8 mouse cellular contexts compared by ENCODE assay signal in the genomic region with DNA sequence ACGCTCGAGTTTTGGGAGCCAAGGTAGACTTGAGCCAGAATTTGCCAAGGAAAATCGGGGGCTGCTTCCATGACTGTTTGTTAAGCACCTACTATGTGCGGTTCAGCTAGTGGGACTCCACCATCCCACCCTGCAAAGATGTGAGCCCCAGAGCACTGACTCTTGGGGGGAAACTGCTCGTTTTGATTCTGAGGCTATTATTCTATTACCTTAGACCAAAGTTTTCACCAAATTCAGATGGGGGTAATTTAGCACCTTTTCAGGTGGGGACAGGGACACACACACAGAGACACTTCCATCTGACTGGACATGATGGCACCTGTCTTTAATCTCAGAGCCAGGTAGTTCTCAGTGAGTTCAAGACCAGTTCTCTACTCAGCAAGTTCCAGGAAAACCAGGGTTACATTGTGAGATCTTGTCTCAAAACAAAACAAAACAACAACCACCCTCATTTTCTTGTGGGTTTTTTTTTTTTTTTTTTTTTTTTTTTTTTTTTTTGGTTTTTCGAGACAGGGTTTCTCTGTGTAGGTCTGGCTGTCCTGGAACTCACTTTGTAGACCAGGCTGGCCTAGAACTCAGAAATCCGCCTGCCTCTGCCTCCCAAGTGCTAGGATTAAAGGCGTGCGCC. TPM values are rescaled to one million over a fixed set of nuclear protein-coding genes. Genes with fewer than 3 reads are reported as not detected.
DNase-seq lines count a peak whose midpoint lies in the region; ATAC-seq and TF ChIP-seq lines count a peak whose summit lies in the region.

No protein-coding gene starts in this region.

- no peak for TF ChIP-seq CTCF in spleen, adult 2 months (IDR thresholded peaks at IDR 0.05; ENCODE audit: extremely low read depth, insufficient read depth, insufficient read length, insufficient replicate concordance)

- H3K27me3 ChIP-seq in spleen, adult 2 months (ENCODE audit: control insufficient read depth, insufficient read depth, low read length), result peaks cover 5% of the 10 kb centered on the region
- peaks cover 16% of the 10 kb centered on the region for H3K27me3 ChIP-seq in forebrain, embryonic 14.5 days (replicated peaks; ENCODE audit: control insufficient read depth, insufficient read depth, low read length)
- peaks cover 50% of the 10 kb centered on the region for H3K27me3 ChIP-seq in limb, embryonic 15.5 days
- H3K27me3 ChIP-seq in stomach, embryonic 15.5 days (replicated peaks), result peaks cover 34% of the 10 kb centered on the region

- H3K4me3 ChIP-seq in spleen, adult 2 months (ENCODE audit: extremely low read depth, insufficient read depth, insufficient read length), result peak overlapping the region; percentile 83; the same call in 1 of the 2 replicates
- H3K4me3 ChIP-seq in forebrain, embryonic 14.5 days (ENCODE audit: low read depth, low read length), result peak overlapping the region; percentile 63
- H3K4me3 ChIP-seq in limb, embryonic 15.5 days, result peak overlapping the region; percentile 53
- peak overlapping the region; percentile 60 for H3K4me3 ChIP-seq in stomach, embryonic 15.5 days (replicated peaks)

- WGBS in spleen, adult 2 months, result 47% methylated on average over 8 of the region's 9 CpGs
- WGBS in forebrain, embryonic 14.5 days, result 48% methylated on average over 8 of the region's 9 CpGs
- WGBS in limb, embryonic 15.5 days, result 46% methylated on average over 8 of the region's 9 CpGs
- WGBS in stomach, embryonic 15.5 days, result 45% methylated on average over 8 of the region's 9 CpGs

- H3K9ac ChIP-seq in forebrain, embryonic 14.5 days (ENCODE audit: low read length), result peak overlapping the region; percentile 81; the same call in 1 of the 2 replicates
- H3K9ac ChIP-seq in limb, embryonic 15.5 days, result peak overlapping the region; percentile 35; the same call in 1 of the 2 replicates
- H3K9ac ChIP-seq in stomach, embryonic 15.5 days, result no peak overlapping the region

- H3K27ac ChIP-seq in spleen, adult 2 months (ENCODE audit: insufficient read depth, low read length), result 0 out of 2 replicates have a peak overlapping the region, but pooled peaks have one; percentile 63
- H3K27ac ChIP-seq in forebrain, embryonic 14.5 days (ENCODE audit: low read depth, low read length), result no peak overlapping the region
- no peak overlapping the region for H3K27ac ChIP-seq in limb, embryonic 15.5 days
- H3K27ac ChIP-seq in stomach, embryonic 15.5 days, result no peak overlapping the region

- no peaks in the 10 kb centered on the region for H3K36me3 ChIP-seq in spleen, adult 2 months (ENCODE audit: control insufficient read depth, insufficient read depth, low read length)
- H3K36me3 ChIP-seq in forebrain, embryonic 14.5 days (ENCODE audit: control insufficient read depth, insufficient read depth, low read length), result no peaks in the 10 kb centered on the region
- no peaks in the 10 kb centered on the region for H3K36me3 ChIP-seq in limb, embryonic 15.5 days
- H3K36me3 ChIP-seq in stomach, embryonic 15.5 days, result no peaks in the 10 kb centered on the region

- intact Hi-C loops in left cerebral cortex, postnatal 10 days (cut with DNase I), result no loop called here

- no peak for DNase-seq in spleen, adult 2 months (ENCODE audit: low read depth in 1 of 2, low spot score in 2 of 2)
- no peak for DNase-seq in spleen, postnatal 14 days (ENCODE audit: low spot score in 2 of 2)
- DNase-seq in forebrain, embryonic 14.5 days (ENCODE audit: low spot score), result no peak
- DNase-seq in left cerebral cortex, postnatal 10 days (ENCODE audit: extremely low spot score in 1 of 2, low spot score in 2 of 2), result no peak
- DNase-seq in thymus, postnatal 4 days, result no peak
- DNase-seq in cerebellum, postnatal 25 days, result no peak

- H3K4me1 ChIP-seq in spleen, adult 2 months (ENCODE audit: control insufficient read depth, insufficient read depth, insufficient read length), result peaks cover 9% of the 10 kb centered on the region
- no peaks in the 10 kb centered on the region for H3K4me1 ChIP-seq in forebrain, embryonic 14.5 days (ENCODE audit: control insufficient read depth, insufficient read depth, low read length)
- H3K4me1 ChIP-seq in limb, embryonic 15.5 days, result peaks cover 11% of the 10 kb centered on the region
- H3K4me1 ChIP-seq in stomach, embryonic 15.5 days, result peaks cover 13% of the 10 kb centered on the region

- peak overlapping the region; percentile 94 for H3K4me2 ChIP-seq in forebrain, embryonic 14.5 days (ENCODE audit: low read length)
- peak overlapping the region; percentile 85 for H3K4me2 ChIP-seq in limb, embryonic 15.5 days
- peak overlapping the region; percentile 98 for H3K4me2 ChIP-seq in stomach, embryonic 15.5 days

- H3K9me3 ChIP-seq in forebrain, embryonic 14.5 days (replicated peaks; ENCODE audit: control insufficient read depth, low read length), result no peaks in the 10 kb centered on the region
- H3K9me3 ChIP-seq in limb, embryonic 15.5 days, result no peaks in the 10 kb centered on the region
- no peaks in the 10 kb centered on the region for H3K9me3 ChIP-seq in stomach, embryonic 15.5 days

- TF ChIP-seq POLR2A in spleen, adult 2 months (IDR thresholded peaks at IDR 0.05; ENCODE audit: low read depth, low read length), result no peak

- no peak for ATAC-seq in forebrain, embryonic 14.5 days
- no peak for ATAC-seq in limb, embryonic 15.5 days (ENCODE audit: insufficient number of reproducible peaks, low FRiP score, low TSS enrichment, low read depth)
- ATAC-seq in stomach, embryonic 15.5 days (ENCODE audit: insufficient read depth, low FRiP score, low read depth), result no peak

RNA-seq across cellular contexts. Expression of a gene that starts 0.4 kb away (rescaled TPM):
- polyA plus RNA-seq in spleen, adult 2 months (2012; rRNA removed), result 1.7 and 2.3 TPM in 2 replicates
- polyA plus RNA-seq in forebrain, embryonic 14.5 days (2014; fragmentation: Nextera tagmentation; extraction: Ambion mirVana), result 3.6 and 5.3 TPM in 2 replicates
- 1.7 and 2.2 TPM in 2 replicates for polyA plus RNA-seq in limb, embryonic 15.5 days (2015; fragmentation: Nextera tagmentation; extraction: Ambion mirVana)
- 0.86 and 1.4 TPM in 2 replicates for polyA plus RNA-seq in stomach, embryonic 15.5 days (2015; fragmentation: Nextera tagmentation; extraction: Ambion mirVana)
- total RNA-seq in left cerebral cortex, postnatal 10 days (2021), result 10 to 100 TPM; 35.6 to 37.7 TPM

RNA-seq across cellular contexts. Expression of a gene that starts 21.9 kb away (rescaled TPM):
- 0.25 and 0.29 TPM in 2 replicates for polyA plus RNA-seq in spleen, adult 2 months (2012; rRNA removed)
- polyA plus RNA-seq in forebrain, embryonic 14.5 days (2014; fragmentation: Nextera tagmentation; extraction: Ambion mirVana), result 0.74 and 0.89 TPM in 2 replicates
- 0.51 and 0.54 TPM in 2 replicates for polyA plus RNA-seq in limb, embryonic 15.5 days (2015; fragmentation: Nextera tagmentation; extraction: Ambion mirVana)
- polyA plus RNA-seq in stomach, embryonic 15.5 days (2015; fragmentation: Nextera tagmentation; extraction: Ambion mirVana), result 0.63 and 0.64 TPM in 2 replicates
- 1 to 10 TPM; 2.8 to 3.3 TPM for total RNA-seq in left cerebral cortex, postnatal 10 days (2021)
